In the genomic region with DNA sequence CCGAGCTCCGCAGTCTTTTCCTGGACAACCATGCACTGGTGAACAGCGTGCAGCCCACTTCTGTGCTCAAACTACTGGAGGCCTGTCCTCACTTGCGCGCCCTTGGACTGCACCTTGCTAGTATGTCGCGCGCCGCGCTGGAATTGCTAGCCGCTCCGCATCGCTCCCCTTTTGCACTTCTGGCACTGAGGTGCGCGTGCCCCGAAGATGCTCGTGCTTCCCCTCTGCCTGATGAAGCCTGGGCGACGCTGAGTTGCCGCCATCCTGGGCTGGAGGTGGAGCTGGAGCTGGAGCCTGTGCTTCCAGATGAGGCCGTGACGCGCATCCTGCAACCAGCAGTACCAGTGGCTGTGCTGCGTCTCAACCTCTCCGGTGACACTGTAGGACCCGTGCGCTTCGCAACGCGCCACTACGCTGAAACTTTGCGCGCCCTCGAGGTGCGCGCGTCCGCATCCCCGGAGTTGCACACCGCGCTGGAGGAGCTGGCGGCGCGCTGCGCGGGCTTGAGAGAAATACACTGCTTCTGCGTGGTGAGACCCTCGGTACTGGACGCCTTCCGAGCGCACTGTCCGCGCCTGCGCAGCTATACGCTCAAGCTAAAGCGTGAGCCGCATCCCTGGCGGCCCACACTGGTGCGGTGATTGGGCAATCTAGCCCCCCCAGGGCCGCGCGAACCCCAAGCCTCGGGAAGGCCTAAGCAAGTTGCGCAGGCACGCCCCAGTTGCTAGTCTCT, we compare ENCODE assay signal across 9 mouse cellular contexts. TPM values are rescaled to one million over a fixed set of nuclear protein-coding genes. Genes with fewer than 3 reads are reported as not detected.
A peak's percentile ranks its signal among the peaks of the same experiment; 100 is the strongest.
DNase-seq lines count a peak whose midpoint lies in the region; ATAC-seq lines count a peak whose summit lies in the region.
"Had no signal": no experiment of that assay in that cellular context is flagged by ENCODE, and none has a peak within 500 bp of the region (broad histone marks: within the 10 kb centered on the region; RNA-seq: fewer than 3 reads in every experiment).

No protein-coding gene starts in this region.

- 3% methylated on average over 65 of the region's 65 CpGs for WGBS in heart, embryonic 15.5 days
- WGBS in midbrain, embryonic 10.5 days, result under 1% methylated on average over 65 of the region's 65 CpGs

- DNase-seq in kidney, adult 18-20 months, result peak; percentile 30
- no peak for DNase-seq in kidney, adult 9 months
- DNase-seq in cerebellum, postnatal 25 days, result peak; percentile 48 to 64
- DNase-seq in left cerebral cortex, adult 11 months (ENCODE audit: low spot score), result peak; percentile 82
- DNase-seq in midbrain, embryonic 10.5 days (ENCODE audit: low spot score), result peak; percentile 75
- peak; percentile 89 for DNase-seq in telencephalon, adult 2 months (ENCODE audit: low read depth, low spot score)
- DNase-seq in spleen, postnatal 14 days (ENCODE audit: low spot score in 2 of 2), result no peak

- H3K4me1 ChIP-seq in heart, embryonic 15.5 days (replicated peaks), result peaks cover 42% of the 10 kb centered on the region
- H3K4me1 ChIP-seq in midbrain, embryonic 10.5 days, result peaks cover 50% of the 10 kb centered on the region

- H3K4me2 ChIP-seq in heart, embryonic 15.5 days, result peak overlapping the region; percentile 84

- H3K27me3 ChIP-seq in heart, embryonic 15.5 days, result peaks cover 74% of the 10 kb centered on the region
- peaks cover 100% of the 10 kb centered on the region for H3K27me3 ChIP-seq in midbrain, embryonic 10.5 days (ENCODE audit: low read depth, poor library complexity, severe bottlenecking)
- H3K27me3 ChIP-seq: Patski had no signal

- no peaks in the 10 kb centered on the region for H3K9me3 ChIP-seq in heart, embryonic 15.5 days (replicated peaks)
- H3K9me3 ChIP-seq in midbrain, embryonic 10.5 days (replicated peaks), result peaks cover 7% of the 10 kb centered on the region

- H3K4me3 ChIP-seq in heart, embryonic 15.5 days, result peak overlapping the region; percentile 50
- peak overlapping the region; percentile 55 for H3K4me3 ChIP-seq in midbrain, embryonic 10.5 days

- H3K36me3 ChIP-seq in heart, embryonic 15.5 days, result 0 out of 2 replicates have a peak, but pooled peaks cover 3% of the 10 kb centered on the region
- H3K36me3 ChIP-seq in midbrain, embryonic 10.5 days, result no peaks in the 10 kb centered on the region

- ATAC-seq in heart, embryonic 15.5 days (replicated peaks; ENCODE audit: insufficient number of reproducible peaks, insufficient read depth, low FRiP score, low read depth), result peak; percentile 24; the same call in 1 of the 2 replicates
- ATAC-seq: Patski had no signal

- H3K9ac ChIP-seq in heart, embryonic 15.5 days, result peak overlapping the region; percentile 52

- H3K27ac ChIP-seq in heart, embryonic 15.5 days, result no peak overlapping the region
- H3K27ac ChIP-seq in midbrain, embryonic 10.5 days (replicated peaks), result no peak overlapping the region

RNA-seq across cellular contexts. Expression of a gene that starts 1.1 kb away (rescaled TPM):
- polyA plus RNA-seq in heart, embryonic 15.5 days (2015; fragmentation: Nextera tagmentation; extraction: Ambion mirVana), result 0.13 and 0.30 TPM in 2 replicates
- polyA plus RNA-seq in midbrain, embryonic 10.5 days (2016; fragmentation: Nextera tagmentation; extraction: Ambion mirVana), result 0.10 TPM in 1 of 2 replicates, not detected in the other

RNA-seq across cellular contexts. Expression of a gene that starts 4.1 kb away (rescaled TPM):
- 3.1 and 4.5 TPM in 2 replicates for polyA plus RNA-seq in heart, embryonic 15.5 days (2015; fragmentation: Nextera tagmentation; extraction: Ambion mirVana)
- polyA plus RNA-seq in midbrain, embryonic 10.5 days (2016; fragmentation: Nextera tagmentation; extraction: Ambion mirVana), result 0.64 and 0.72 TPM in 2 replicates

RNA-seq across cellular contexts. Expression of a gene that starts 4.1 kb away (rescaled TPM):
- polyA plus RNA-seq in heart, embryonic 15.5 days (2015; fragmentation: Nextera tagmentation; extraction: Ambion mirVana), result 17.9 and 24.0 TPM in 2 replicates
- 13.6 and 14.6 TPM in 2 replicates for polyA plus RNA-seq in midbrain, embryonic 10.5 days (2016; fragmentation: Nextera tagmentation; extraction: Ambion mirVana)

RNA-seq across cellular contexts. Expression of a gene that starts 7.4 kb away (rescaled TPM):
- 3.8 and 4.7 TPM in 2 replicates for polyA plus RNA-seq in heart, embryonic 15.5 days (2015; fragmentation: Nextera tagmentation; extraction: Ambion mirVana)
- polyA plus RNA-seq in midbrain, embryonic 10.5 days (2016; fragmentation: Nextera tagmentation; extraction: Ambion mirVana), result 1.4 and 2.3 TPM in 2 replicates

RNA-seq across cellular contexts. Expression of a gene that starts 13.6 kb away (rescaled TPM):
- 13.6 and 17.6 TPM in 2 replicates for polyA plus RNA-seq in heart, embryonic 15.5 days (2015; fragmentation: Nextera tagmentation; extraction: Ambion mirVana)
- polyA plus RNA-seq in midbrain, embryonic 10.5 days (2016; fragmentation: Nextera tagmentation; extraction: Ambion mirVana), result 2.4 and 4.2 TPM in 2 replicates

Comparison
In these comparisons a context has a peak if more than half of its experiments do, and no peak if none do; other contexts are left out.
1. DNase-seq: peak in kidney, adult 18-20 months (single experiment), cerebellum, postnatal 25 days (2 of 2), left cerebral cortex, adult 11 months (single experiment), midbrain, embryonic 10.5 days (single experiment) and telencephalon, adult 2 months (single experiment); none in kidney, adult 9 months (single experiment) and spleen, postnatal 14 days (0 of 2).